ENCODE assay signal across 8 mouse cellular contexts in the genomic region with DNA sequence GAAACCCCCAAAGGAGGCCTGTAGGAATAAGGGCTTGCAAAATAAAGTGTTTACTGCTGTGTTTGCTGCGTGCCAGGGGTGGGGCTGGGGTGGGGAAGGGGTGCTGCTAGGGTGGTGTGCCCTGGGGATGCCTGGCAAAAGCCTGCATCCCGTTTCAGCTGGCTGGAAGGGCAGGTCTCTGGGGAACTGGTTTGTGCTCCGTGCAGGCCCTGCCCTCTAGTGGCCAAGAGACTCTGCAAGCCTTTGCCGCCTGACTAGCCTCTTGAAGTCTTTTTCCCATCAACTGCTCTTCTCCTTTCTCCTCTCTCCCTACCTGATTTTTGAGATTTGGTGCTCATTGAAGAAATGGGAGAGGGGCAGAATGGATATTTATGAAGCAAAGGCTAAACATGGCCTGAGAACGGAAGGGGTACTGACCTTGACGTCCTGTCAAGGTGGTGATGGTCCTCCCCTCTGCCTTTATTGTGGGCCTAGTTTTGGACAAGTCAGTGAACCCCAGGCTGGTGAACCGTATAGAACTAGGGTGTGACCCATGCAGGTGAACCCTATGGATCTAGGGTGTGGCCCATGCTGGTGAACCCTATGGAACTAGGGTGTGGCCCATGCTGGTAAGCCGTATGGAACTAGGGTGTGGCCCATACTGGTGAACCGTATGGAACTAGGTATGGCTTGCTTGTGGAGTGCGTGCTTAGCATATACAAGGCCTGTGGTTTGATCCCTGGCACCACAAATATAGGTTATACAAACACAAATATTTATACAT. TPM values are rescaled to one million over a fixed set of nuclear protein-coding genes. Genes with fewer than 3 reads are reported as not detected.
DNase-seq lines count a peak whose midpoint lies in the region; ATAC-seq and TF ChIP-seq lines count a peak whose summit lies in the region.

No protein-coding gene starts in this region.

- H3K36me3 ChIP-seq in C2C12 (ENCODE audit: control insufficient read depth, insufficient read depth), result no peaks in the 10 kb centered on the region
- no peaks in the 10 kb centered on the region for H3K36me3 ChIP-seq in limb, embryonic 10.5 days

- H3K27me3 ChIP-seq in C2C12 (ENCODE audit: control insufficient read depth, insufficient read depth, insufficient read length), result peaks cover 12% of the 10 kb centered on the region
- H3K27me3 ChIP-seq in Patski, result no peaks in the 10 kb centered on the region
- no peaks in the 10 kb centered on the region for H3K27me3 ChIP-seq in limb, embryonic 10.5 days (ENCODE audit: low read depth, poor library complexity, severe bottlenecking)

- no peak for DNase-seq in Patski (ENCODE audit: low read depth, low spot score)
- peak; percentile 59 for DNase-seq in cerebellum, adult 9-11 months
- DNase-seq in frontal cortex, postnatal 36 days (ENCODE audit: low spot score in 2 of 2), result peak; percentile 55 to 75
- DNase-seq in kidney, adult 8-10 months, result peak; percentile 64 to 78
- peak; percentile 78 for DNase-seq in limb, embryonic 10.5 days (ENCODE audit: low spot score)
- DNase-seq in naive thymus-derived CD4-positive, alpha-beta T cell, adult 2 months (ENCODE audit: low read depth), result peak; percentile 66
- DNase-seq in thymus, postnatal 25 days, result peak; percentile 69

- 45% methylated on average over 10 of the region's 10 CpGs for WGBS in limb, embryonic 10.5 days

- 0 out of 2 replicates have a peak, but pooled peaks cover 4% of the 10 kb centered on the region for H3K4me1 ChIP-seq in limb, embryonic 10.5 days

- CTCF ChIA-PET in Patski (lab: Charles Lee), result interaction anchor here (0.8 to 6.6 kb wide), 10 partner anchors 10 to 248 kb away, joined by 3 to 30 read pairs (median 4); no protein-coding TSS in a partner anchor

- H3K79me3 ChIP-seq in C2C12 (ENCODE audit: low read depth), result no peaks in the 10 kb centered on the region

- no peak overlapping the region for H3ac ChIP-seq in C2C12 (ENCODE audit: control insufficient read depth, insufficient read length, low read depth)

- TF ChIP-seq CTCF in C2C12 (IDR thresholded peaks at IDR 0.05; ENCODE audit: control insufficient read depth, insufficient read depth, insufficient read length), result peak; percentile 83
- TF ChIP-seq CTCF in Patski (IDR thresholded peaks at IDR 0.05), result peak; percentile 99

- no peaks in the 10 kb centered on the region for H3K9me3 ChIP-seq in limb, embryonic 10.5 days (replicated peaks)

- in situ Hi-C loops in Patski (cut with MboI; ENCODE audit: low pct_unique_long_range_greater_than_20kb), result loop anchor here (5.0 to 10.0 kb wide), 3 partner anchors 108 to 410 kb away; no protein-coding TSS in a partner anchor

- H3K27ac ChIP-seq in limb, embryonic 10.5 days, result no peak overlapping the region

- no peaks in the 10 kb centered on the region for H3K79me2 ChIP-seq in C2C12 (ENCODE audit: control insufficient read depth, insufficient read depth)

- ATAC-seq in Patski, result peak; percentile 49

- POLR2A ChIA-PET in Patski (lab: Charles Lee), result interaction anchor here (0.6 kb wide), 1 partner anchor 122 kb away, joined by 17 read pairs; no protein-coding TSS in a partner anchor

- H3K4me3 ChIP-seq in C2C12 (ENCODE audit: insufficient read depth, poor library complexity, severe bottlenecking), result no peak overlapping the region
- H3K4me3 ChIP-seq in limb, embryonic 10.5 days, result no peak overlapping the region

TF ChIP-seq in C2C12, 6 proteins besides CTCF, POLR2A, EP300 and RAD21:
- TF ChIP-seq MYOD1 (IDR thresholded peaks at IDR 0.05; ENCODE audit: control insufficient read depth, insufficient read length, low read depth) (no peak), CEBPB (IDR thresholded peaks at IDR 0.05; ENCODE audit: low read depth) (no peak), USF1 (IDR thresholded peaks at IDR 0.05; ENCODE audit: low read depth) (no peak), MYOG (IDR thresholded peaks at IDR 0.05; ENCODE audit: control insufficient read depth, extremely low read depth, insufficient read length) (no peak), FOSL1 (IDR thresholded peaks at IDR 0.05; ENCODE audit: insufficient read depth, low read length, poor library complexity, severe bottlenecking) (no peak), MAX (IDR thresholded peaks at IDR 0.05) (no peak)

RNA-seq across cellular contexts. Expression of gene Acp6, which starts 26.7 kb away (rescaled TPM):
- polyA plus RNA-seq in C2C12 (2012; fragmentation: generic; extraction: Trizol), result 16.5 TPM
- 93.2 TPM for polyA plus RNA-seq in Patski (2021)
- 36.4 and 39.1 TPM in 2 replicates for polyA plus RNA-seq in limb, embryonic 10.5 days (2016; fragmentation: Nextera tagmentation; extraction: Ambion mirVana)
